In the genomic region with DNA sequence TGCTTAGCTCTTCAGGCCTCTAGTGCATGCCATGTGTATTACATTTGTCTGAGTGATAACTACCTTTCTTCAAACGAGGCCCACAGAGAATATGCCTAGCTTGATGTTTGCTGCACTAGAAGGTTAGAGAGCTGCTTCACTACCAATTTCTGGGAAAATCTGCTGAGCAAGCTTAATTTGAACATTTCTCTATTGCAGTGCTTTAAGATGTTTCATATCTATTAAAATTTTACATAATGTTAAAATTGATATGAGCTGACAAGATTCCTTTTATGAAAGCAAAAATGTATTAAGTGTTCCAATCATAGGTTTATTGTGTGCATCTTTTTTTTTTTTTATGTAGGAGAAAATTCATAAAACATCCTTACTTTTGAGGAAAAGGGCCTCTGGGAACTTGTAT, we compare ENCODE assay signal across 26 mouse cellular contexts.
"Had no signal": no experiment of that assay in that cellular context is flagged by ENCODE, and none has a peak within 500 bp of the region (broad histone marks: within the 10 kb centered on the region; RNA-seq: fewer than 3 reads in every experiment).

No protein-coding gene starts in this region.

- H3K36me3 ChIP-seq: embryonic facial prominence, embryonic 10.5 days; embryonic facial prominence, embryonic 12.5 days; embryonic facial prominence, embryonic 13.5 days; embryonic facial prominence, embryonic 15.5 days; forebrain, embryonic 10.5 days; forebrain, embryonic 12.5 days; forebrain, embryonic 15.5 days had no signal

- H3K4me2 ChIP-seq: embryonic facial prominence, embryonic 12.5 days; embryonic facial prominence, embryonic 13.5 days; embryonic facial prominence, embryonic 15.5 days; forebrain, embryonic 12.5 days; forebrain, embryonic 13.5 days; forebrain, embryonic 15.5 days had no signal

- ATAC-seq: forebrain, embryonic 13.5 days; forebrain, embryonic 14.5 days; forebrain, embryonic 15.5 days; forebrain, embryonic 16.5 days; forebrain, postnatal 0 days had no signal

- H3K27me3 ChIP-seq: embryonic facial prominence, embryonic 12.5 days; embryonic facial prominence, embryonic 13.5 days; embryonic facial prominence, embryonic 15.5 days; forebrain, embryonic 12.5 days; forebrain, embryonic 13.5 days; forebrain, embryonic 15.5 days had no signal

- H3K9me3 ChIP-seq: embryonic facial prominence, embryonic 10.5 days; embryonic facial prominence, embryonic 12.5 days; embryonic facial prominence, embryonic 13.5 days; embryonic facial prominence, embryonic 15.5 days; forebrain, embryonic 10.5 days; forebrain, embryonic 12.5 days; forebrain, embryonic 13.5 days; forebrain, embryonic 15.5 days had no signal

- H3K9ac ChIP-seq: embryonic facial prominence, embryonic 12.5 days; embryonic facial prominence, embryonic 13.5 days; embryonic facial prominence, embryonic 15.5 days; forebrain, embryonic 12.5 days; forebrain, embryonic 13.5 days; forebrain, embryonic 15.5 days; forebrain, postnatal 0 days had no signal

- H3K4me1 ChIP-seq: embryonic facial prominence, embryonic 10.5 days; embryonic facial prominence, embryonic 12.5 days; embryonic facial prominence, embryonic 13.5 days; embryonic facial prominence, embryonic 15.5 days; forebrain, embryonic 10.5 days; forebrain, embryonic 12.5 days; forebrain, embryonic 13.5 days; forebrain, embryonic 15.5 days had no signal

- H3K27ac ChIP-seq: embryonic facial prominence, embryonic 10.5 days; embryonic facial prominence, embryonic 12.5 days; embryonic facial prominence, embryonic 13.5 days; embryonic facial prominence, embryonic 15.5 days; forebrain, embryonic 10.5 days; forebrain, embryonic 12.5 days; forebrain, embryonic 13.5 days; forebrain, embryonic 15.5 days; gastrocnemius, adult 2 months; heart, adult 2 months had no signal

- H3K4me3 ChIP-seq: embryonic facial prominence, embryonic 10.5 days; embryonic facial prominence, embryonic 12.5 days; embryonic facial prominence, embryonic 13.5 days; embryonic facial prominence, embryonic 15.5 days; erythroblast, embryonic 14.5 days; forebrain, embryonic 10.5 days; forebrain, embryonic 12.5 days; forebrain, embryonic 13.5 days; forebrain, embryonic 15.5 days; gastrocnemius, adult 2 months; heart, adult 2 months had no signal

- DNase-seq: cerebellum, adult 9-10 months; cerebellum, adult 9-11 months; cerebellum, postnatal 10 days; cerebellum, postnatal 14 days; cerebellum, postnatal 25 days; cerebellum, postnatal 36 days; embryo, embryonic 11 days; forebrain, postnatal 0 days; gastrocnemius, adult 2 months; gastrocnemius, postnatal 10 days; gastrocnemius, postnatal 14 days; gastrocnemius, postnatal 25 days; gastrocnemius, postnatal 36 days; heart, adult 11 months; heart, adult 2 months had no signal
